Mouse (Mus musculus) fat pad, adult 2 months (tissue): Measurements from ENCODE around the gene Tcn2.
A peak's percentile ranks its signal among the peaks of the same experiment; 100 is the strongest.
"Not testable (repeated sequence)": the region's sequence is repeated elsewhere in the genome, so short reads cannot be mapped to it uniquely, and the experiment has no call there.

Source experiments
- DNase-seq: peaks from one replicate; pipeline ENCODE4 v3.0.0-alpha.2; 2011; ENCODE audit warnings: low read depth, low spot score; ENCODE audit errors: extremely low read depth

Tcn2 gene

DNA sequence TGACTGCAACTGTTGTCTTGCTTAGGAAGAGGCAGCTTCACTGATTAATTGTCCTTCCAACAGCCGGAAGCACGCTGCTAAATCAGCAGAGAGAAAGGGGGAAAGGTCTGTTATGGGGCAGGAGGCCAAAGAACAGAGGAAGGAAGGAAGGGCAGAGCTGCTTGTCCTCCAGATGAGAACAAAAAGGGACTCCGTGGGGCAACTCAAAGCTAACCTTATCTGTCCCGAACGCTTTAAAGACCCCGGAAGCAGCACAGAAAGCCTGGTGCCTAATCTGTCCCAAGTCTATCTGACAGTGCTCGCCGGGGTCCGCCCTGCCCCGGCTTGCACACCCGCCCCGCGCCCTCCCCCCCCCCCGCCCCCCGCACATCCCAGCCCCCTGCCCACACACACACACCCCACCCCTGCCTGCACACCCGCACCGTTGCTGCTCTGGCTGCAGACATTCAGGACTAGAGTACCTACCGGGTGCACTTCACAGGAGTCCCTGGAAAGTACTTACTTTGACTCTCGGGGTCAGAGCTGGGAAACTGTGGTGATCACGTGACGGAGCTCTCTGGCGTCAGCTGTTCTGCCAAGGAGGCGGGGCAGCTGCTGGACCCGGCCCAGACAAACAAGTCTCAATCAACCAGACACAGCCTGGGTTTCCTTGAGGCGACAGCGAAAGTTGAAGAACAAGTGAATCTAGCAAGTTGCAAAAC is at the start of gene Tcn2:
TSS of gene Tcn2 (minus strand) at position 649 of the 701 bp plus-strand sequence.
- DNase-seq: peak; percentile 79

DNA sequence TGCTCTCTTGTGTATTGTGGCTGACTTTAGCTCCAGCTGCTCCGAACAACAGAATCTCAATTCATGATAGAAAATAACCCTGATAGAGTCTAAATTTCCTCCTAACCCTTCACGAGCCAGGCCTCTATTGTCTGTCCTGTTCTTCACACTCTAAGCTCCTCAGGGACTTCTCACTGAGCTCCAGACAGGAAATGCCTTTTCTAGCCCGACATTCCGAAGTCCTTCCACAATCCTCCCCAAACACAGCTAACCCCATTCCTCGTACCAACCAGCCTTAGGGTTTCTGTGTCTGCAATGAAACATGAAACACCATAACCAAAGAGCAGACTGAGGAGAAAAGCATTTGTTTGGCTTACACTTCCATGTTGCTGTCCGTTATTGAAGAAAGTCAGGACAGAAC is 49.6 kb upstream of the Tcn2 start:
- no peak for DNase-seq

GRCm38 (mm10) chr11:3978421-3978820 is 46.5 kb upstream of the Tcn2 start:
- no peak for DNase-seq

DNA sequence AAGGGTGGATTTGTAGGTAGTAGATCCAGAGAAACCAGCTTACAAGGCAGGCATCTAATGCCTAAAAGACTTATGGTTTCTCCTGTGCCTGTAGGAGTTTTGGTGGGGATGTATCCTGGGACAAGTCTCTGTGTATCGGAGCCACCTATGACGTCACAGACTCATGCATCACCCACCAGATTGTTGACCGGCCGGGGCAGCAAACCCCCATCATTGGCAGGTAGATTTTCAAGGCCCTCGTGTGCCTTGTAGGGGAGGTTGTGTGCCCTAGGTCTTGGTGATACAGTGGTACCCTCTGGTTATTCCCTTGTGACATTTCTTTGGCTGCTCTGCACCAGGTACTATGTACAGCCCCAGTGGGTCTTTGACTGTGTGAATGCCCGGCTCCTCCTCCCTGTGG is 44.7 kb upstream of the Tcn2 start, which contains the start of gene 4930556J24Rik:
TSS of gene 4930556J24Rik (minus strand) at position 101 of the 400 bp plus-strand sequence.
- DNase-seq: no peak

- no peak for DNase-seq
These were observed 42.4 kb upstream of the Tcn2 start for GRCm38 (mm10) chr11:3974311-3974710.

- DNase-seq: no peak
These were observed 41.1 kb upstream of the Tcn2 start for GRCm38 (mm10) chr11:3973081-3973480.

DNA sequence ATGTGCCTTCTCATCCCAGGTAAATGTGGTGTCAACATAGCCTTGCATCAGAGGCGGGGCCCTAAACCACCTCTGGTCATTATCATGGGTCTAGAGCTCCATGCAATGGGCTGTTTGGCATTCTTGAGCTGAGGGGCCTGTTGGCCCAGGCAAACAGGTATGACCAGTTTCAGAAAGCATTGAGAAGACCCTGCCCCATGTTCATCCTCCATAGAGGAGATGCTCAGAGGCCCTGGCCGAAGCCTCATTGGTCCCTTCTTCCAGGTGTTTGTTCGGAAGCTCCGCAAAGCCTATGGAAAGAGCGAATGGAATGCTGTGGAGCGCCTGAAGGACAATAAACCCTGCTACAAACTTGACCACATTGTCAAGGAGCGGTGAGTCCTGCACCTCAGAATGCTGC is 38.4 kb upstream of the Tcn2 start:
- DNase-seq: no peak

- no peak for DNase-seq
These were observed 37.9 kb upstream of the Tcn2 start for GRCm38 (mm10) chr11:3969837-3970236.

DNA sequence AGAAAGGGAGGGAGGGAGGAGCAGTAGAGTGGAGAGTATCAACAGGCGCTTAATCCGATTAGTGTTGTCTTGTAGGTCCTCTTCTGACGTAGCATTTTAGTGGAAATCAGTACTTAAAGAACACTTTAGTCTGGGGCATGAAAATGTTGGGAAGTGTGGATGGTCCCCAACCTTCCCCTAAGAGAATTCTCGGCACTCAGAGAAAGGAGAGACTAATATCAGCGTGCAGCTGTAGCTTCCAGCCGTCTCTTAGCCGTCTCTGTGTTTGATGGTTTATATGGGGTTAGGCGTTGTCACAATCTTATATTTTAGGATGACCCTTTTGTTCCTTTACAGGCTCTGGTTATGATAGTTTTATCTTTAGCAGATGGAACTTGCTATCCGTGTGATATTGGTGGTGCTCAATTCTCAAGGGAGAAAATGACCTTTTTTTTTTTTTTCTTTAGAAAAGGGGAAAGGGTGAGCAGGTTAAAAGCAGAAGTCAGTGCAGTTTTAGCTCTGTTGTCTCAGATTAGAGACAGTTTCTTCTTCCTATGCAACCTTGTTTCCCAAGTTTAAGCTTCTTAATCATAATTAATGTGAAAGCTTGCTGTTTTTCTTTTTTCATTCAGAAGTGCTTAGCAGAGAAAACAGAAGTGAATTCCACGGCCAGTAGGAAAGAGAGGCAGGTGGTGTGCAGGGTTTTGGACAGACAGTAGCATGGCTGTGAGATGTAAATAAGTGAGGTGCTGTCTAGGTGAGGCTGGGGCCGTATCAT is 32.6 kb upstream of the Tcn2 start:
- no peak for DNase-seq

GRCm38 (mm10) chr11:3963610-3964415 is 31.9 kb upstream of the Tcn2 start, which contains the start of gene Pes1:
Gene Pes1 (plus strand): TSS chr11:3963975.
- DNase-seq: peak; percentile 36

GRCm38 (mm10) chr11:3963155-3963554 is 31.2 kb upstream of the Tcn2 start:
- no peak for DNase-seq

DNA sequence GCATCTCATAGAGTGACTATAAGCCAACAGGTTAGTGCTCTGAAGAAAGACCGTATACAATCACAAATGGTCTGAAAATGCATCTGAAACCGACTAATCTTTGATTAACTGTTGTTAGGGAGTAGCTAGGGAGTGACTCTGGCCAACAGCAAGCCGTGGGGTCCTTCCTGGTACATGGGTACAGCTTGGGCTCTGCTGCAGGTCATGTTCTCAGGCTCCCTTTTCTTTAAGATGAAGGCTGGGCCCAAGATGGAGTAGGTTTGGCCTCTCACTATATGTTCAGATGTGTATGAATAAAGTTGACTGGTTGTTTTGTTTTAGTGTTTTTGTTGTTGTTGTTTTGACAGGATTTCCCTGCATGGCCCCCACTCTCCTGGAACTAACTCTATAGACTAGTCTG is 29.8 kb upstream of the Tcn2 start:
- no peak for DNase-seq

GRCm38 (mm10) chr11:3960901-3961300 is 28.9 kb upstream of the Tcn2 start:
- no peak for DNase-seq

GRCm38 (mm10) chr11:3955371-3955770 is 23.4 kb upstream of the Tcn2 start:
- not testable (repeated sequence) for DNase-seq

- not testable (repeated sequence) for DNase-seq
These were observed 22.9 kb upstream of the Tcn2 start for GRCm38 (mm10) chr11:3954876-3955275.

DNA sequence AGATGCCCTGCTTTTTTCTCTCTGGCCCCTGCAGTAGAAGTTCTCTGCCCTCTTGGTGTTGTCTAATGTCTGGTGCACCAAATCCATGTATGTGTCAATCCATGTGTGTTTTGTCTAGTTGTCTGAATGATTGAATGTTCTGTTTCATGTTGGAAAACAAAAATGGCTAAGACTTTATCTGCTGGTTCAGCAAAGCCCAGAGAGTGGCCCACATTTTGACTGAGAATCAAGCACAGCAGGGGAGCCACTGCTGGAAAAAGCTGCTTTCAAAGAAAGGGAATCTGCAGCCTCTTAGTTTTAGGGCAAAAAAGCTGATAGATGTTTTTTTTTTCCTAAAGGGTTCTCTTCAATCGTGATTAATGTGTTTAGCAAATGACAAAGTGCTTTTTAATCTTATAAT is 14.4 kb upstream of the Tcn2 start:
- no peak for DNase-seq

- no peak for DNase-seq
These were observed 9.4 kb upstream of the Tcn2 start for GRCm38 (mm10) chr11:3941371-3941770.

DNA sequence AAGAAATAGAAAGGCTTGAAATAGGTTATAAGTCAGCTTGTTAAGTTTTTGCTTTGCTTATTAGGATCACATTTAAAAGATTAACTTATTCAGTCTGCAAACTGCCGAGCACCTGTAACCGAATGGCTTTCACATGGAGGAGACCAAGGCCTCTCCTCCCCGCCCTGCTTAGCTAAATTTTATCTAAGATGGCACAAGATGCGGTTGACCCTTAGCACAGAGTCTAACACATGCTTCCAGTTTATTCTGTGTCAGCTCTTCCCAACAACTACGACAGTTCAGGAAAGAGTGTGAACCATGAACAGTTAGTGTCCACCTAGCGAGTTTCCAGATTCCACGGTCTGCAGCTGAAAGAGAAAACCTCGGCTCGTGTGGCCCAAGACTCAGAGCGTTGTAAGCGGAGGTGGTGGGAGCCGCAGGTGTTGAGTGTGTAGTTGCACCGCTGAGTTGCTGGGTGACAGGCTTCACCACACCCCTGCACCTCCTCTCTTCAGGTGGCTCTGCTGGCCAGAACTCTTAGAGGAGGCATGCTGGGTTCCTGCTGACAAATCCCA is 5.4 kb upstream of the Tcn2 start:
- DNase-seq: no peak

DNA sequence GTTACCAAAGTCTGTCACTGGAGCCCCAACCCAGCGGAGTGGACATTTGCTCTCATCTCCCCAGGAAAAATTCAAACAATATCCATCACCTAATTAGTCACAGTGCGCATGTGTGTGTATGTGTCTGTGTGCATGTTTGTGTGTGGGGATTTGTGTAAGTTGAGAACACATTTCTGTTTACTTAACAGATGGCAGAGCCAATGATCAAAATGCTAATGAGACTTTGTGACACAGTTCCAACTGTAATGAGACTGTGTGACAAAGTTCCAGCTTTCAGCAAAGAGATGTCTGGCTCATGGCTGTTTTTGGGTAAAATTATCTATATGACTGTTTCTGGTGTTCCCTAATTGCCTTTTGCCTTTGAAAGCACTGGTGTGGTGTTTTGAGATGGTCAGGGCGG is 4.4 kb upstream of the Tcn2 start:
- no peak for DNase-seq

DNA sequence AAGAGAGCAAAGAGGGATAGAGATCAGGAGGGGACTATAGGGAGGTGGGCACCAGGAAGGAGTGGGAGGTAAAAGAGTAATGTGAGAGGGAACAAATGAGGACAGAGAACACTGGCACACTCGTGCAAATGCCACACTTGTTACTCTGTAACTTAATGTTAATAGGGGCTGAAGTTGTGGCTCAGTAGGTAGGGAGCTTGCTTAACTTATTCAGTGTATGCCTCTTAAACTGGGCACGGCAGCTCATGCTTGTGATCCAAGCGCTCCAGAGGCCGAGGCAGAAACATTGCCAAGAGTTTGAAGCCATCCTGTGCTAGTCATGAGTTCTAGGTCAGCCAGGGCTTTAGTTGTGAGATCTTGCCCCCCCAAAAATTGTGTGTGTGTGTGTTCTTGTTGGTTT is 3.2 kb upstream of the Tcn2 start:
- DNase-seq: no peak

DNA sequence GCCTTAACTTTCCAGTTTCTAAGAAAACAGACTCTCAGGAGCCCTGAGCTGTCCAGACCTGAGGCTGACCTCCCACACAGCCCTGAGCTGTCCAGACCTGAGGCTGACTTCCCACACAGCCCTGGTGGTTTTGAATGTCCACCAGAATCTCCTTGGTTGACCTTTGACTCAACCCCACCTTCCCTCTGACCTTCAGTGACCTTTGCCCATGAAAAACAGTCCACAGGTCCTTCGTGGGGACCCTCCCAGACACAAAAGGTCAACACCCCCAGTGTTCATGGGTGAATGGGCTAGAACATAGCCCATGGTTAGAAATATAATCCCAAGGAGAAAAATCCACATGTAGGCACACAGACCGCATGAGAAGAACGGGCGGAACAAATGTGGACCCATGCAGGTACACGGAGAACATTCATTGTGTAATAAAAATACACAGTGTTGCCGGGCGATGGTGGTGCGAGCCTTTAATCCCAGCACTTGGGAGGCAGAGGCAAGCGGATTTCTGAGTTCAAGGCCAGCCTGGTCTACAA is 1.9 kb upstream of the Tcn2 start:
- no peak for DNase-seq
